Comparison of ENCODE assay signal across 15 mouse cellular contexts in genomic region chr2:159708141-159708540, GRCm38 (mm10).
DNase-seq lines count a peak whose midpoint lies in the region; ATAC-seq and TF ChIP-seq lines count a peak whose summit lies in the region.
"Had no signal": no experiment of that assay in that cellular context is flagged by ENCODE, and none has a peak within 500 bp of the region (broad histone marks: within the 10 kb centered on the region; RNA-seq: fewer than 3 reads in every experiment).

No protein-coding gene starts in this region.

- no peaks in the 10 kb centered on the region for H3K27me3 ChIP-seq in kidney, postnatal 0 days (ENCODE audit: insufficient read depth, low read length)
- no peaks in the 10 kb centered on the region for H3K27me3 ChIP-seq in kidney, adult 2 months (replicated peaks; ENCODE audit: control insufficient read depth, insufficient read depth, low read length)
- H3K27me3 ChIP-seq in heart, embryonic 15.5 days: no peaks in the 10 kb centered on the region
- H3K27me3 ChIP-seq in kidney, embryonic 14.5 days (ENCODE audit: control insufficient read depth, insufficient read depth, low read length): no peaks in the 10 kb centered on the region
- H3K27me3 ChIP-seq: forebrain, embryonic 13.5 days; lung, embryonic 15.5 days; megakaryocyte, embryonic 14.5 days had no signal

- no peaks in the 10 kb centered on the region for H3K9me3 ChIP-seq in kidney, postnatal 0 days (replicated peaks; ENCODE audit: low read length)
- H3K9me3 ChIP-seq in heart, embryonic 15.5 days (replicated peaks): no peaks in the 10 kb centered on the region
- H3K9me3 ChIP-seq in kidney, embryonic 14.5 days (ENCODE audit: control insufficient read depth, low read length): no peaks in the 10 kb centered on the region
- H3K9me3 ChIP-seq: forebrain, embryonic 13.5 days; lung, embryonic 15.5 days had no signal

- no peak for ATAC-seq in kidney, postnatal 0 days (replicated peaks; ENCODE audit: low FRiP score, low read depth)
- ATAC-seq in heart, embryonic 15.5 days (replicated peaks; ENCODE audit: insufficient number of reproducible peaks, insufficient read depth, low FRiP score, low read depth): 0 out of 2 replicates have a peak, but pooled peaks have one; percentile 39
- no peak for ATAC-seq in kidney, embryonic 14.5 days (ENCODE audit: low FRiP score, low TSS enrichment)
- ATAC-seq: forebrain, embryonic 13.5 days had no signal

- peak; percentile 2 for DNase-seq in kidney, postnatal 0 days (ENCODE audit: low spot score)
- no peak for DNase-seq in kidney, adult 2 months
- peak; percentile 75 for DNase-seq in adipocyte (ENCODE audit: low spot score)
- peak; percentile 41 for DNase-seq in gastrocnemius, adult 18-20 months (ENCODE audit: low spot score)
- no peak for DNase-seq in spleen, adult 18-20 months
- no peak for DNase-seq in spleen, postnatal 14 days (ENCODE audit: low spot score in 2 of 2)
- DNase-seq: B cell, adult 2 months; cerebellum, adult 9-11 months; kidney, adult 18-20 months; thymus, postnatal 36 days had no signal

- H3K4me1 ChIP-seq in kidney, postnatal 0 days (replicated peaks; ENCODE audit: insufficient read depth, low read length): no peaks in the 10 kb centered on the region
- no peaks in the 10 kb centered on the region for H3K4me1 ChIP-seq in kidney, adult 2 months (ENCODE audit: control insufficient read depth, insufficient read depth, low read length)
- H3K4me1 ChIP-seq in heart, embryonic 15.5 days (replicated peaks): no peaks in the 10 kb centered on the region
- no peaks in the 10 kb centered on the region for H3K4me1 ChIP-seq in kidney, embryonic 14.5 days (ENCODE audit: control insufficient read depth, insufficient read depth, low read length)
- H3K4me1 ChIP-seq: forebrain, embryonic 13.5 days; lung, embryonic 15.5 days; megakaryocyte, embryonic 14.5 days had no signal

- WGBS in kidney, postnatal 0 days: 73% methylated on average over 2 of the region's 2 CpGs
- WGBS in kidney, adult 2 months: 75% methylated on average over 2 of the region's 2 CpGs
- WGBS in heart, embryonic 15.5 days: 70% methylated on average over 2 of the region's 2 CpGs
- 74% methylated on average over 2 of the region's 2 CpGs for WGBS in kidney, embryonic 14.5 days

- no peak overlapping the region for H3K4me3 ChIP-seq in kidney, postnatal 0 days (replicated peaks; ENCODE audit: low read depth, low read length)
- H3K4me3 ChIP-seq in kidney, adult 2 months (ENCODE audit: insufficient read depth, low read depth, low read length): no peak overlapping the region
- H3K4me3 ChIP-seq in heart, embryonic 15.5 days: no peak overlapping the region
- no peak overlapping the region for H3K4me3 ChIP-seq in kidney, embryonic 14.5 days (ENCODE audit: low read length)
- H3K4me3 ChIP-seq: forebrain, embryonic 13.5 days; lung, embryonic 15.5 days; megakaryocyte, embryonic 14.5 days had no signal

- no peak overlapping the region for H3K4me2 ChIP-seq in kidney, postnatal 0 days (ENCODE audit: low read length)
- no peak overlapping the region for H3K4me2 ChIP-seq in heart, embryonic 15.5 days
- no peak overlapping the region for H3K4me2 ChIP-seq in kidney, embryonic 14.5 days (replicated peaks; ENCODE audit: low read depth, low read length)
- H3K4me2 ChIP-seq: forebrain, embryonic 13.5 days; lung, embryonic 15.5 days had no signal

- no peaks in the 10 kb centered on the region for H3K36me3 ChIP-seq in kidney, postnatal 0 days (ENCODE audit: insufficient read depth, low read length)
- H3K36me3 ChIP-seq in kidney, adult 2 months (ENCODE audit: control insufficient read depth, insufficient read depth, low read length): no peaks in the 10 kb centered on the region
- H3K36me3 ChIP-seq in heart, embryonic 15.5 days: no peaks in the 10 kb centered on the region
- H3K36me3 ChIP-seq in kidney, embryonic 14.5 days (ENCODE audit: control insufficient read depth, insufficient read depth, low read length): no peaks in the 10 kb centered on the region
- H3K36me3 ChIP-seq: lung, embryonic 15.5 days had no signal

- no peak overlapping the region for H3K9ac ChIP-seq in kidney, postnatal 0 days (ENCODE audit: low read depth, low read length)
- H3K9ac ChIP-seq in heart, embryonic 15.5 days: no peak overlapping the region
- no peak overlapping the region for H3K9ac ChIP-seq in kidney, embryonic 14.5 days (ENCODE audit: low read depth, low read length)
- H3K9ac ChIP-seq: forebrain, embryonic 13.5 days; lung, embryonic 15.5 days had no signal

- no peak for TF ChIP-seq POLR2A in kidney, adult 2 months (IDR thresholded peaks at IDR 0.05; ENCODE audit: low read depth, low read length)

- no peak for TF ChIP-seq CTCF in kidney, postnatal 0 days (IDR thresholded peaks at IDR 0.05; ENCODE audit: low read depth)
- TF ChIP-seq CTCF in kidney, adult 2 months (conservative IDR thresholded peaks at IDR 0.05; ENCODE audit: insufficient read depth, insufficient read length, low read depth, low read length): no peak

- no peak overlapping the region for H3K27ac ChIP-seq in kidney, postnatal 0 days
- H3K27ac ChIP-seq in kidney, adult 2 months (ENCODE audit: insufficient read depth, low read depth, low read length): no peak overlapping the region
- no peak overlapping the region for H3K27ac ChIP-seq in heart, embryonic 15.5 days
- no peak overlapping the region for H3K27ac ChIP-seq in kidney, embryonic 14.5 days (ENCODE audit: low read depth, low read length)
- H3K27ac ChIP-seq: forebrain, embryonic 13.5 days; lung, embryonic 15.5 days had no signal

Comparison
In these comparisons a context has a peak if more than half of its experiments do, and no peak if none do; other contexts are left out.
1. DNase-seq: peak in kidney, postnatal 0 days (single experiment), adipocyte (single experiment) and gastrocnemius, adult 18-20 months (single experiment); none in kidney, adult 2 months (single experiment), spleen, adult 18-20 months (0 of 2) and spleen, postnatal 14 days (0 of 2).